Mouse (Mus musculus): ENCODE data around the gene Wwox. TPM values are rescaled to one million over a fixed set of nuclear protein-coding genes. Genes with fewer than 3 reads are reported as not detected.

The Wwox gene
- polyA plus RNA-seq, 1 experiment = 12.4 TPM

GRCm38 (mm10) chr8:115156142-115156541 lies 716.7 kb downstream of the Wwox start:
- no peaks in the 10 kb centered on the region; the same call in 1 of the 2 replicates for H3K4me1 ChIP-seq (ENCODE audit: control insufficient read depth, insufficient read depth, low read length)
- H3K27ac ChIP-seq (ENCODE audit: insufficient read depth, low read depth, low read length) = no peak overlapping the region
- TF ChIP-seq POLR2A (IDR thresholded peaks at IDR 0.05; ENCODE audit: borderline replicate concordance, low read depth, low read length) (no peak), CTCF (IDR thresholded peaks at IDR 0.05; ENCODE audit: low read depth, low read length) (no peak)
- no peak overlapping the region for H3K4me3 ChIP-seq (ENCODE audit: insufficient read depth, low read length)

- H3K27ac ChIP-seq (ENCODE audit: insufficient read depth, low read depth, low read length) = no peak overlapping the region
- no peaks in the 10 kb centered on the region; the same call in 1 of the 2 replicates for H3K4me1 ChIP-seq (ENCODE audit: control insufficient read depth, insufficient read depth, low read length)
- no peak for TF ChIP-seq POLR2A (IDR thresholded peaks at IDR 0.05; ENCODE audit: borderline replicate concordance, low read depth, low read length)
- TF ChIP-seq CTCF (IDR thresholded peaks at IDR 0.05; ENCODE audit: low read depth, low read length) = no peak
- no peak overlapping the region for H3K4me3 ChIP-seq (ENCODE audit: insufficient read depth, low read length)
Observed at GRCm38 (mm10) chr8:115157977-115158720, 718.7 kb downstream of the Wwox start.

DNA sequence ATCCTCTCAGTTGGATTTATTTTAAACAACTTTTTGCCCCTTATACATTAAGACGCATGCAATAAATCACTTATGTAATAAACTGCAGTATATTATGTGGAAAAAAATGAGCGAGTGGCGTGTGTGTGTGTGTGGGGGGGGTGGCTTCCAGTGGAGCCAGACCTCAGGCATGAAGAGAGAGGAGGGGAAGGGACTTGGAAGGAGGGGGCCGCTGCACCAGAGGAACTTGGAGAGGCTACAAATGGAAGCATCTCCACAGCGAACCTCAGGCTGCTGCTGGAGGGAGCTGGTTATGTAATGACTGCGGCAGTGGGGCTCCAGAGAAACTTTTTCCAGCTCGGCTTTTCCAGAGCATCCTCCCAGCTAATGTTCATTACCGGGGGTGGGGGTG lies 719.3 kb downstream of the Wwox start:
- H3K4me1 ChIP-seq (ENCODE audit: control insufficient read depth, insufficient read depth, low read length) = no peaks in the 10 kb centered on the region; the same call in 1 of the 2 replicates
- H3K27ac ChIP-seq (ENCODE audit: insufficient read depth, low read depth, low read length) = no peak overlapping the region
- TF ChIP-seq POLR2A (IDR thresholded peaks at IDR 0.05; ENCODE audit: borderline replicate concordance, low read depth, low read length) (no peak), CTCF (IDR thresholded peaks at IDR 0.05; ENCODE audit: low read depth, low read length) (no peak)
- H3K4me3 ChIP-seq (ENCODE audit: insufficient read depth, low read length) = no peak overlapping the region

DNA sequence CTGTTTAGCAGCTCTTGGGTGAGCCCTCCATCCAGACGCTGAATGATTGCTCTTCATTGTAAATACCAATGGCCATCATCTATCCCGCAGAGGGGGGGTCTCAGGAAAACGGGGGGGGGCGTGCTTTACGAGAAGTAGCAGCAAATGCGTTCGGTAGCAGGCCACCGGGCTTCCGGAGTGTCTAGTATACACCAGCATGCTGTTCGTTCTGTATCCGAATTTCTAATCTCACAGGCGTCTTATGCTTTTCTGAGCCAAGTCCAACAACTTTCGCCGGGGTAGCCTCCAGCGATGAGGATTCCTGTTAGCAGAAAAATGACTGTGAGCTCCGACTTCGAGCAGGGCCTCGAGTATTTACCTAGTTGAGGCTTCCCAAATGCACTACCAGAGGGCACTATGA lies 719.8 kb downstream of the Wwox start:
- no peak overlapping the region for H3K27ac ChIP-seq (ENCODE audit: insufficient read depth, low read depth, low read length)
- no peaks in the 10 kb centered on the region; the same call in 1 of the 2 replicates for H3K4me1 ChIP-seq (ENCODE audit: control insufficient read depth, insufficient read depth, low read length)
- TF ChIP-seq POLR2A (IDR thresholded peaks at IDR 0.05; ENCODE audit: borderline replicate concordance, low read depth, low read length) = no peak
- TF ChIP-seq CTCF (IDR thresholded peaks at IDR 0.05; ENCODE audit: low read depth, low read length) = no peak
- peak overlapping the region; percentile 65 for H3K4me3 ChIP-seq (ENCODE audit: insufficient read depth, low read length)

DNA sequence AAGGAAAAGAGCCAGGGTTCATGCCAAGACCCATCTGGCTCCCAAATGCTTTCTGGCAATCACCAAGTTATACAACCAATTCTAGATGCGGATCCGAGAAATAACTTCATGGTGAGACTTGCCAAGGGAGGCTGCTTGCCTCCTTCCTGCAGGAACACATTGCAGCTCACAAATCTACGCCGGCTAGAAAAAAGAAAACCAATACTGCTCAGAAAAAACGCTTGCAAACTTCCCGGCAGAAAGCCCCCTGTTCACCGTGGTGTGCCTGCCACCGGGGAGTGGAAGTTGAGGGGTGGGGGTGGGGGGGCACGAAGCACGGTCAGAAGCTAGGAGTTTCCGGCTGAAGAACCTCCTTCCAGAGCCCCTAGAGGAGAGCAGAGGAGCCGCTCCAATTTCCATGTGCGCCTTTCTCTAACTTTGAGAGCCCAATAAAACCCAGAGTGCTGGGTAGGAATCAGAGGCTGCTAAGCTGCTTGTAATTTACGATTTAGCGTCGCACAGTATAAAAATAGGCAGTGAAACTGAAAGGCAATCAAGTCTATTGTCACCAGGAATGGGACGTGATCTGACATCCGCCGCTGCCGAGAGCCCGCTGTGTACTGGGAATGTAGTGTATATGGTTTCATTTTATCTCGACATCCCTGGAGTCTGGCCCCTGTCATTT lies 720.4 kb downstream of the Wwox start:
- Histone ChIP-seq H3K4me1 (ENCODE audit: control insufficient read depth, insufficient read depth, low read length) (no peaks in the 10 kb centered on the region; the same call in 1 of the 2 replicates), H3K4me3 (ENCODE audit: insufficient read depth, low read length) (peak overlapping the region; percentile 65), H3K27ac (ENCODE audit: insufficient read depth, low read depth, low read length) (no peak overlapping the region)
- TF ChIP-seq POLR2A (IDR thresholded peaks at IDR 0.05; ENCODE audit: borderline replicate concordance, low read depth, low read length) = no peak
- 0 out of 2 replicates have a peak, but pooled peaks have one; percentile 12 for TF ChIP-seq CTCF (IDR thresholded peaks at IDR 0.05; ENCODE audit: low read depth, low read length)

DNA sequence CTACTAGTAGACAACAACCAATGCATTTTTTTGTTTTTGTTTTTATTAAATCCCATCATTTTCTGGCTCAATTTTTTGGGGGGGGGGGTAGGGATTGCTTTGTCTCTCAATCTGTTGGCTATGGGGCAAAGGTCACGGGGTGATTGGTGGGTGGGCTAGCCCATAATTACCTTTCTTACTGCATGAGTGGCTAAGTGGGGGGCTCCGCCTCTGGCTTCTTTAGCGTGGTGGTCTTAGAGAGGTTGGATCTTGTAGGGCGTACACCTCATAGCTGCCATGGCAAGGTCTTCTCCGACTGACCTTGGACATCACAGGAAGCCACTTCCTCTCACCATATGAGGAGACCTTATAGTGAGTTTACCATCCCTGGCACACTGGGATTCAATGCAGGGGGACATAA lies 721.0 kb downstream of the Wwox start:
- TF ChIP-seq CTCF (IDR thresholded peaks at IDR 0.05; ENCODE audit: low read depth, low read length) (no peak), POLR2A (IDR thresholded peaks at IDR 0.05; ENCODE audit: borderline replicate concordance, low read depth, low read length) (no peak)
- Histone ChIP-seq H3K4me1 (ENCODE audit: control insufficient read depth, insufficient read depth, low read length) (no peaks in the 10 kb centered on the region; the same call in 1 of the 2 replicates), H3K27ac (ENCODE audit: insufficient read depth, low read depth, low read length) (no peak overlapping the region), H3K4me3 (ENCODE audit: insufficient read depth, low read length) (peak overlapping the region; percentile 65)

DNA sequence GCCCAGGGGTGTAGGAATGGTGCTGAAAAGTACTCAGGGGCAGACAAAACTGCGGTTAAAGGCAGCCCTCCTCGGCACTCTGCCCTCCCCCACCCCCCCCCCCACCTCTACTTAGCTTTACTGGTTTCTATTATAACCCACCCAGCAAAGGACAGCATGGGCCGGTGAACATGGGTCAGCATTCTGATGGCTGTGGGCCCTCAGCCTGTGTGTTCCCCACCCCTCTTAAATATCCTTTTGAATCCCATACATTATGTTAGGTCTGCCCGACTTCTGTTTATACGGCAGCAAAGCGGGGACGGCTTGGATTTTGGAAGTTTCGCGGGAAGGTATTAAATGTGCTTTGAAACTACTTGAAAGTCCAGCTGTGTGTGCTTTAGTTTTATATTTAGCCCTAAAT lies 722.1 kb downstream of the Wwox start:
- Histone ChIP-seq H3K4me1 (ENCODE audit: control insufficient read depth, insufficient read depth, low read length) (no peaks in the 10 kb centered on the region; the same call in 1 of the 2 replicates), H3K27ac (ENCODE audit: insufficient read depth, low read depth, low read length) (no peak overlapping the region), H3K4me3 (ENCODE audit: insufficient read depth, low read length) (no peak overlapping the region)
- no peak for TF ChIP-seq POLR2A (IDR thresholded peaks at IDR 0.05; ENCODE audit: borderline replicate concordance, low read depth, low read length)
- TF ChIP-seq CTCF (IDR thresholded peaks at IDR 0.05; ENCODE audit: low read depth, low read length) = no peak

- TF ChIP-seq POLR2A (IDR thresholded peaks at IDR 0.05; ENCODE audit: borderline replicate concordance, low read depth, low read length) (no peak), CTCF (IDR thresholded peaks at IDR 0.05; ENCODE audit: low read depth, low read length) (no peak)
- Histone ChIP-seq H3K4me1 (ENCODE audit: control insufficient read depth, insufficient read depth, low read length) (no peaks in the 10 kb centered on the region), H3K4me3 (ENCODE audit: insufficient read depth, low read length) (no peak overlapping the region), H3K27ac (ENCODE audit: insufficient read depth, low read depth, low read length) (no peak overlapping the region)
Observed at GRCm38 (mm10) chr8:115164872-115165271, 725.4 kb downstream of the Wwox start.

- Histone ChIP-seq H3K27ac (ENCODE audit: insufficient read depth, low read depth, low read length) (no peak overlapping the region), H3K4me1 (ENCODE audit: control insufficient read depth, insufficient read depth, low read length) (no peaks in the 10 kb centered on the region), H3K4me3 (ENCODE audit: insufficient read depth, low read length) (no peak overlapping the region)
- TF ChIP-seq POLR2A (IDR thresholded peaks at IDR 0.05; ENCODE audit: borderline replicate concordance, low read depth, low read length) (no peak), CTCF (IDR thresholded peaks at IDR 0.05; ENCODE audit: low read depth, low read length) (no peak)
Observed at GRCm38 (mm10) chr8:115173634-115174081, 734.2 kb downstream of the Wwox start.

- Histone ChIP-seq H3K27ac (ENCODE audit: insufficient read depth, low read depth, low read length) (no peak overlapping the region), H3K4me1 (ENCODE audit: control insufficient read depth, insufficient read depth, low read length) (peaks cover 7% of the 10 kb centered on the region), H3K4me3 (ENCODE audit: insufficient read depth, low read length) (no peak overlapping the region)
- TF ChIP-seq CTCF (IDR thresholded peaks at IDR 0.05; ENCODE audit: low read depth, low read length) (no peak), POLR2A (IDR thresholded peaks at IDR 0.05; ENCODE audit: borderline replicate concordance, low read depth, low read length) (no peak)
Observed at GRCm38 (mm10) chr8:115185431-115185964, 746.0 kb downstream of the Wwox start.
